In genomic region chr1:45313696-45314295, GRCm38 (mm10) we compare ENCODE assay signal across 8 mouse cellular contexts. TPM values are rescaled to one million over a fixed set of nuclear protein-coding genes. Genes with fewer than 3 reads are reported as not detected.
DNase-seq lines count a peak whose midpoint lies in the region; ATAC-seq and TF ChIP-seq lines count a peak whose summit lies in the region.

No protein-coding gene starts in this region.

- no peak for TF ChIP-seq POLR2A in kidney, adult 2 months (IDR thresholded peaks at IDR 0.05; ENCODE audit: low read depth, low read length)

- H3K9ac ChIP-seq in intestine, embryonic 16.5 days (ENCODE audit: low read depth, low read length), result peak overlapping the region; percentile 15; the same call in 1 of the 2 replicates
- H3K9ac ChIP-seq in midbrain, embryonic 12.5 days (replicated peaks), result no peak overlapping the region

- DNase-seq in kidney, adult 2 months, result peak; percentile 52
- DNase-seq in kidney, postnatal 10 days, result no peak
- peak; percentile 90 for DNase-seq in NIH3T3 (ENCODE audit: low read depth)
- no peak for DNase-seq in forebrain, embryonic 10.5 days (ENCODE audit: extremely low spot score, low spot score)
- DNase-seq in testis, postnatal 14 days (ENCODE audit: low spot score), result no peak
- no peak for DNase-seq in urinary bladder, postnatal 14 days (ENCODE audit: low spot score)

- H3K4me1 ChIP-seq in kidney, adult 2 months (ENCODE audit: control insufficient read depth, insufficient read depth, low read length), result no peaks in the 10 kb centered on the region
- H3K4me1 ChIP-seq in forebrain, embryonic 10.5 days, result peaks cover 10% of the 10 kb centered on the region
- H3K4me1 ChIP-seq in intestine, embryonic 16.5 days (ENCODE audit: control insufficient read depth, insufficient read depth, low read length), result 0 out of 2 replicates have a peak, but pooled peaks cover 5% of the 10 kb centered on the region
- H3K4me1 ChIP-seq in midbrain, embryonic 12.5 days, result no peaks in the 10 kb centered on the region

- ATAC-seq in intestine, embryonic 16.5 days, result peak; percentile 51
- ATAC-seq in midbrain, embryonic 12.5 days (ENCODE audit: low FRiP score, low read depth), result peak; percentile 76; the same call in 1 of the 2 replicates

- TF ChIP-seq CTCF in kidney, adult 2 months (conservative IDR thresholded peaks at IDR 0.05; ENCODE audit: insufficient read depth, insufficient read length, low read depth, low read length), result peak; percentile 35

- H3K27ac ChIP-seq in kidney, adult 2 months (ENCODE audit: insufficient read depth, low read depth, low read length), result no peak overlapping the region
- peak overlapping the region; percentile 54 for H3K27ac ChIP-seq in forebrain, embryonic 10.5 days
- peak overlapping the region; percentile 41 for H3K27ac ChIP-seq in intestine, embryonic 16.5 days (ENCODE audit: low read length)
- H3K27ac ChIP-seq in midbrain, embryonic 12.5 days (replicated peaks), result no peak overlapping the region

- no peaks in the 10 kb centered on the region for H3K27me3 ChIP-seq in kidney, adult 2 months (replicated peaks; ENCODE audit: control insufficient read depth, insufficient read depth, low read length)
- no peaks in the 10 kb centered on the region for H3K27me3 ChIP-seq in forebrain, embryonic 10.5 days (ENCODE audit: poor library complexity, severe bottlenecking)
- no peaks in the 10 kb centered on the region for H3K27me3 ChIP-seq in intestine, embryonic 16.5 days (replicated peaks; ENCODE audit: control insufficient read depth, insufficient read depth, low read length)
- H3K27me3 ChIP-seq in midbrain, embryonic 12.5 days, result no peaks in the 10 kb centered on the region

- no peaks in the 10 kb centered on the region for H3K9me3 ChIP-seq in forebrain, embryonic 10.5 days
- H3K9me3 ChIP-seq in intestine, embryonic 16.5 days (ENCODE audit: control insufficient read depth, low read length), result no peaks in the 10 kb centered on the region
- no peaks in the 10 kb centered on the region for H3K9me3 ChIP-seq in midbrain, embryonic 12.5 days

- H3K4me2 ChIP-seq in intestine, embryonic 16.5 days (ENCODE audit: low read depth, low read length), result peak overlapping the region; percentile 38
- H3K4me2 ChIP-seq in midbrain, embryonic 12.5 days (replicated peaks), result peak overlapping the region; percentile 38; the same call in 1 of the 2 replicates

- no peaks in the 10 kb centered on the region for H3K36me3 ChIP-seq in kidney, adult 2 months (ENCODE audit: control insufficient read depth, insufficient read depth, low read length)
- no peaks in the 10 kb centered on the region for H3K36me3 ChIP-seq in forebrain, embryonic 10.5 days (replicated peaks)
- H3K36me3 ChIP-seq in intestine, embryonic 16.5 days (ENCODE audit: control insufficient read depth, insufficient read depth, low read length), result no peaks in the 10 kb centered on the region
- no peaks in the 10 kb centered on the region for H3K36me3 ChIP-seq in midbrain, embryonic 12.5 days

- WGBS in kidney, adult 2 months, result 6% methylated on average over 11 of the region's 11 CpGs
- WGBS in forebrain, embryonic 10.5 days, result 17% methylated on average over 5 of the region's 11 CpGs
- 1% methylated on average over 11 of the region's 11 CpGs for WGBS in intestine, embryonic 16.5 days
- WGBS in midbrain, embryonic 12.5 days, result 20% methylated on average over 11 of the region's 11 CpGs

- H3K4me3 ChIP-seq in kidney, adult 2 months (ENCODE audit: insufficient read depth, low read depth, low read length), result no peak overlapping the region
- H3K4me3 ChIP-seq in forebrain, embryonic 10.5 days, result peak overlapping the region; percentile 23
- peak overlapping the region; percentile 36 for H3K4me3 ChIP-seq in intestine, embryonic 16.5 days (ENCODE audit: low read length)
- no peak overlapping the region for H3K4me3 ChIP-seq in midbrain, embryonic 12.5 days

RNA-seq across cellular contexts. Expression of gene Col3a1, which starts 2.5 kb away (rescaled TPM):
- polyA plus RNA-seq in kidney, adult 2 months (2012; rRNA removed), result 30.2 and 30.7 TPM in 2 replicates
- 291 and 293 TPM in 2 replicates for polyA plus RNA-seq in forebrain, embryonic 10.5 days (2016; fragmentation: Nextera tagmentation; extraction: Ambion mirVana)
- 1,394 and 1,499 TPM in 2 replicates for polyA plus RNA-seq in intestine, embryonic 16.5 days (2015; fragmentation: Nextera tagmentation; extraction: Ambion mirVana)
- 486 and 675 TPM in 2 replicates for polyA plus RNA-seq in midbrain, embryonic 12.5 days (2016; fragmentation: Nextera tagmentation; extraction: Ambion mirVana)

Comparison
In these comparisons a context has a peak if more than half of its experiments do, and no peak if none do; other contexts are left out.
1. DNase-seq: peak in kidney, adult 2 months (single experiment) and NIH3T3 (single experiment); none in kidney, postnatal 10 days (single experiment), forebrain, embryonic 10.5 days (single experiment), testis, postnatal 14 days (single experiment) and urinary bladder, postnatal 14 days (single experiment).
2. H3K27ac ChIP-seq: peak in forebrain, embryonic 10.5 days (single experiment) and intestine, embryonic 16.5 days (single experiment); none in kidney, adult 2 months (single experiment) and midbrain, embryonic 12.5 days (single experiment).
3. H3K4me3 ChIP-seq: peak in forebrain, embryonic 10.5 days (single experiment) and intestine, embryonic 16.5 days (single experiment); none in kidney, adult 2 months (single experiment) and midbrain, embryonic 12.5 days (single experiment).